Mouse (Mus musculus) midbrain, embryonic 14.5 days (tissue): ENCODE data around the gene Erbb3. TPM values are rescaled to one million over a fixed set of nuclear protein-coding genes. Genes with fewer than 3 reads are reported as not detected.

ENCODE experiments used
- ATAC-seq: fragments of 200-750 bp; cut with Nextera tagmentation; 2 replicates; pipeline ENCODE4 v1.8.0; 2017; ENCODE audit warnings: moderate number of reproducible peaks, moderate library complexity; ENCODE audit not compliant: low FRiP score, low TSS enrichment
- DNase-seq: peaks from one replicate; pipeline ENCODE4 v3.0.0-alpha.2; 2015
- H3K27ac ChIP-seq: fragments of 300-500 bp; sonication (generic); replicated peaks from 2 replicates; pipeline ENCODE4 v1.5.1; 2014; ENCODE audit warnings: mild to moderate bottlenecking, low read depth, low read length, moderate library complexity
- H3K27me3 ChIP-seq: fragments of 300-500 bp; sonication (generic); 2 replicates; pipeline ENCODE4 v1.6.1; 2014; ENCODE audit warnings: low read length, control low read depth, mixed read lengths; ENCODE audit not compliant: control insufficient read depth, insufficient read depth
- H3K36me3 ChIP-seq: fragments of 300-500 bp; sonication (generic); 2 replicates; pipeline ENCODE4 v1.6.1; 2014; ENCODE audit warnings: low read length, control low read depth; ENCODE audit not compliant: control insufficient read depth, insufficient read depth
- H3K4me1 ChIP-seq: fragments of 300-500 bp; sonication (generic); 2 replicates; pipeline ENCODE4 v1.6.1; 2014; ENCODE audit warnings: mild to moderate bottlenecking, antibody characterized with exemption, low read length, control low read depth; ENCODE audit not compliant: control insufficient read depth, insufficient read depth
- H3K4me2 ChIP-seq: fragments of 300-500 bp; sonication (generic); 2 replicates; pipeline ENCODE4 v1.6.1; 2014; ENCODE audit warnings: mild to moderate bottlenecking, low read length, moderate library complexity
- H3K4me3 ChIP-seq: fragments of 300-500 bp; sonication (generic); replicated peaks from 2 replicates; pipeline ENCODE4 v1.5.1; 2014; ENCODE audit warnings: low read depth, low read length
- H3K9ac ChIP-seq: fragments of 300-500 bp; sonication (generic); replicated peaks from 2 replicates; pipeline ENCODE4 v1.6.1; 2014; ENCODE audit warnings: mild to moderate bottlenecking, low read length, moderate library complexity
- H3K9me3 ChIP-seq: fragments of 300-500 bp; sonication (generic); 2 replicates; pipeline ENCODE4 v1.6.1; 2016; ENCODE audit warnings: low read length, control low read depth, mixed read lengths; ENCODE audit not compliant: control insufficient read depth
- WGBS: fragments of 180-500 bp; shearing (Covaris S2); extraction: QIAGEN DNeasy Blood & Tissue Kit; methylation state at CpG from one replicate; pipeline ENCODE4 v1.1.7; 2014; 5-methylcytosine and 5-hydroxymethylcytosine counted together
- microRNA-seq: library from miRNA; unstranded; fragments of <30 nt; microRNA quantifications from one replicate; pipeline ENCODE4, GENCODE M21; 2016
- polyA plus RNA-seq: library from polyadenylated mRNA; unstranded; fragments of >200 nt; fragmentation: Nextera tagmentation; extraction: Ambion mirVana; gene quantifications from 2 replicates; pipeline ENCODE4 v1.2.1, GENCODE M21; 2014

Erbb3 gene
- polyA plus RNA-seq, 1 experiment from 2014 or later: 0.47 TPM

GRCm38 (mm10) chr10:128518833-128519232 lies 70.6 kb downstream of the Erbb3 start:
- H3K4me1 ChIP-seq: no peaks in the 10 kb centered on the region
- peak; percentile 44 for DNase-seq
- 69% methylated on average over 7 of the region's 7 CpGs for WGBS

More at GRCm38 (mm10) chr10:128518833-128519232, 70.6 kb downstream of the Erbb3 start:
- Histone ChIP-seq H3K36me3 (no peaks in the 10 kb centered on the region), H3K9ac (no peak overlapping the region), H3K9me3 (no peaks in the 10 kb centered on the region), H3K4me3 (no peak overlapping the region), H3K27me3 (peaks cover 8% of the 10 kb centered on the region; the same call in 1 of the 2 replicates), H3K4me2 (no peak overlapping the region), H3K27ac (no peak overlapping the region)
- ATAC-seq: no peak

Small RNAs within 50 kb of the gene (microRNA-seq; reads per million reads assigned to microRNA genes)
- gene Gm47275: not detected
- not detected for gene Mir6917

Other genes with a start within 250 kb of the Erbb3 start
- 50.5 and 53.0 TPM in 2 replicates for gene Coq10a, start 220.7 kb downstream of the Erbb3 start, polyA plus RNA-seq
- 13.3 and 14.1 TPM in 2 replicates for gene Ankrd52, start 212.5 kb downstream of the Erbb3 start, polyA plus RNA-seq
- not detected in 2 replicates for gene Slc39a5, start 188.4 kb downstream of the Erbb3 start, polyA plus RNA-seq
- 142 and 144 TPM in 2 replicates for gene Nabp2, start 178.2 kb downstream of the Erbb3 start, polyA plus RNA-seq
- 80.3 and 96.2 TPM in 2 replicates for gene Rnf41, start 178.0 kb downstream of the Erbb3 start, polyA plus RNA-seq
- 172 and 229 TPM in 2 replicates for gene Smarcc2, start 130.4 kb downstream of the Erbb3 start, polyA plus RNA-seq
- 750 and 787 TPM in 2 replicates for gene Myl6, start 95.5 kb downstream of the Erbb3 start, polyA plus RNA-seq
- gene Myl6b, start 91.0 kb downstream of the Erbb3 start, polyA plus RNA-seq: 5.3 and 6.8 TPM in 2 replicates
- 6.0 and 10.9 TPM in 2 replicates for gene Esyt1, start 63.8 kb downstream of the Erbb3 start, polyA plus RNA-seq
- 17.6 and 19.6 TPM in 2 replicates for gene Zc3h10, start 41.9 kb downstream of the Erbb3 start, polyA plus RNA-seq
- 2,375 and 2,760 TPM in 2 replicates for gene Rpl41, start 40.3 kb downstream of the Erbb3 start, polyA plus RNA-seq
- 122 and 142 TPM in 2 replicates for gene Pa2g4, start 23.7 kb downstream of the Erbb3 start, polyA plus RNA-seq
- 529 and 586 TPM in 2 replicates for gene Rps26, start 37.1 kb upstream of the Erbb3 start, polyA plus RNA-seq
- 21.2 and 23.6 TPM in 2 replicates for gene Ikzf4, start 56.3 kb upstream of the Erbb3 start, polyA plus RNA-seq
- gene Suox, start 84.4 kb upstream of the Erbb3 start, polyA plus RNA-seq: 10.3 and 10.4 TPM in 2 replicates
- gene Rab5b, start 106.6 kb upstream of the Erbb3 start, polyA plus RNA-seq: 80.4 and 100 TPM in 2 replicates
- gene Pmel, start 114.5 kb upstream of the Erbb3 start, polyA plus RNA-seq: 0.22 and 0.38 TPM in 2 replicates
- 13.2 and 24.2 TPM in 2 replicates for gene Cdk2, start 115.4 kb upstream of the Erbb3 start, polyA plus RNA-seq
- gene Dgka, start 155.2 kb upstream of the Erbb3 start, polyA plus RNA-seq: 5.7 and 6.2 TPM in 2 replicates
- 46.7 and 60.0 TPM in 2 replicates for gene Pym1, start 158.2 kb upstream of the Erbb3 start, polyA plus RNA-seq
- gene Mmp19, start 201.3 kb upstream of the Erbb3 start, polyA plus RNA-seq: 0.22 and 0.41 TPM in 2 replicates
- gene Dnajc14, start 214.4 kb upstream of the Erbb3 start, polyA plus RNA-seq: 38.6 and 42.7 TPM in 2 replicates
- 11.7 and 13.1 TPM in 2 replicates for gene Tmem198b, start 214.7 kb upstream of the Erbb3 start, polyA plus RNA-seq
- gene Sarnp, start 227.7 kb upstream of the Erbb3 start, polyA plus RNA-seq: 150 and 152 TPM in 2 replicates
- 23.4 and 24.8 TPM in 2 replicates for gene Ormdl2, start 232.0 kb upstream of the Erbb3 start, polyA plus RNA-seq